Comparison of ENCODE assay signal across 9 mouse cellular contexts in genomic region chr4:139555951-139556350, GRCm38 (mm10). TPM values are rescaled to one million over a fixed set of nuclear protein-coding genes. Genes with fewer than 3 reads are reported as not detected.
DNase-seq lines count a peak whose midpoint lies in the region; ATAC-seq and TF ChIP-seq lines count a peak whose summit lies in the region.
"Had no signal": no experiment of that assay in that cellular context is flagged by ENCODE, and none has a peak within 500 bp of the region (broad histone marks: within the 10 kb centered on the region; RNA-seq: fewer than 3 reads in every experiment).

No protein-coding gene starts in this region.

- H3K4me1 ChIP-seq in CH12.LX (ENCODE audit: control insufficient read depth in 1 of 2, insufficient read depth in 2 of 2) = 0 out of 4 replicates have a peak, but pooled peaks cover 0 to 2% of the 10 kb centered on the region in 2 experiments
- H3K4me1 ChIP-seq in embryonic facial prominence, embryonic 10.5 days = 0 out of 2 replicates have a peak, but pooled peaks cover 4% of the 10 kb centered on the region
- H3K4me1 ChIP-seq in lung, embryonic 15.5 days = no peaks in the 10 kb centered on the region
- no peaks in the 10 kb centered on the region for H3K4me1 ChIP-seq in limb, embryonic 10.5 days

- intact Hi-C loops in gastrocnemius, postnatal 14 days (cut with DNase I; ENCODE audit: low total_unique reads) = no loop called here

- H3K9ac ChIP-seq in CH12.LX (ENCODE audit: insufficient read depth, low read depth) = no peak overlapping the region
- H3K9ac ChIP-seq in lung, embryonic 15.5 days = no peak overlapping the region

- no peaks in the 10 kb centered on the region for H3K9me3 ChIP-seq in CH12.LX (replicated peaks; ENCODE audit: low read length)
- H3K9me3 ChIP-seq in embryonic facial prominence, embryonic 10.5 days = no peaks in the 10 kb centered on the region
- H3K9me3 ChIP-seq in lung, embryonic 15.5 days = no peaks in the 10 kb centered on the region
- no peaks in the 10 kb centered on the region for H3K9me3 ChIP-seq in limb, embryonic 10.5 days (replicated peaks)

- no peak for TF ChIP-seq EP300 in CH12.LX (IDR thresholded peaks at IDR 0.05; ENCODE audit: low read length)

- H3K27me3 ChIP-seq in CH12.LX (replicated peaks) = peaks cover 57% of the 10 kb centered on the region
- H3K27me3 ChIP-seq in embryonic facial prominence, embryonic 10.5 days (replicated peaks; ENCODE audit: low read depth, poor library complexity, severe bottlenecking) = no peaks in the 10 kb centered on the region
- H3K27me3 ChIP-seq in lung, embryonic 15.5 days = no peaks in the 10 kb centered on the region
- no peaks in the 10 kb centered on the region for H3K27me3 ChIP-seq in limb, embryonic 10.5 days (ENCODE audit: low read depth, poor library complexity, severe bottlenecking)

- H3K27ac ChIP-seq in CH12.LX (ENCODE audit: insufficient read depth, low read depth) = no peak overlapping the region
- H3K27ac ChIP-seq in embryonic facial prominence, embryonic 10.5 days (replicated peaks) = no peak overlapping the region
- H3K27ac ChIP-seq in lung, embryonic 15.5 days = no peak overlapping the region
- no peak overlapping the region for H3K27ac ChIP-seq in limb, embryonic 10.5 days

- in situ Hi-C loops in CH12.LX (cut with MboI; ENCODE audit: low pct_ligation_motif_present, low pct_unique_long_range_greater_than_20kb, low sequenced_read_pairs) = no loop called here

- 76% methylated on average over 19 of the region's 19 CpGs for WGBS in embryonic facial prominence, embryonic 10.5 days
- 39% methylated on average over 19 of the region's 19 CpGs for WGBS in lung, embryonic 15.5 days
- 75% methylated on average over 19 of the region's 19 CpGs for WGBS in limb, embryonic 10.5 days

- TF ChIP-seq CTCF in CH12.LX (conservative IDR thresholded peaks at IDR 0.05 in 1 of 2, IDR thresholded peaks at IDR 0.05 in 1 of 2; ENCODE audit: low read depth in 2 of 2, low read length in 2 of 2) = no peak

- H3K36me3 ChIP-seq in CH12.LX (replicated peaks in 1 of 2; ENCODE audit: control insufficient read depth in 1 of 2, insufficient read depth in 1 of 2, low read length in 1 of 2) = no peaks in the 10 kb centered on the region
- no peaks in the 10 kb centered on the region for H3K36me3 ChIP-seq in embryonic facial prominence, embryonic 10.5 days (replicated peaks)
- no peaks in the 10 kb centered on the region for H3K36me3 ChIP-seq in lung, embryonic 15.5 days
- H3K36me3 ChIP-seq in limb, embryonic 10.5 days = no peaks in the 10 kb centered on the region

- H3K79me2 ChIP-seq in CH12.LX (replicated peaks; ENCODE audit: control insufficient read depth, extremely low read depth, insufficient read depth, poor library complexity, severe bottlenecking) = no peaks in the 10 kb centered on the region

- peak; percentile 97 for DNase-seq in heart, adult 11 months
- no peak for DNase-seq in heart, adult 8-10 months (ENCODE audit: low spot score)
- DNase-seq in CH12.LX (ENCODE audit: extremely low read depth) = no peak
- DNase-seq in embryonic facial prominence, embryonic 10.5 days (ENCODE audit: low spot score) = peak; percentile 38
- DNase-seq in limb, embryonic 10.5 days (ENCODE audit: low spot score) = no peak
- no peak for DNase-seq in ovary, postnatal 14 days (ENCODE audit: low spot score)
- no peak for DNase-seq in gastrocnemius, postnatal 14 days

- ATAC-seq in lung, embryonic 15.5 days (ENCODE audit: borderline replicate concordance, extremely low read depth, low FRiP score, low TSS enrichment) = no peak

- dilution Hi-C loops in CH12.LX (cut with MboI; ENCODE audit: extremely low pct_ligation_motif_present, extremely low pct_unique_long_range_greater_than_20kb, low sequenced_read_pairs) = no loop called here

- H3K4me2 ChIP-seq in CH12.LX (ENCODE audit: insufficient read depth, low read depth, poor library complexity, severe bottlenecking) = no peak overlapping the region
- H3K4me2 ChIP-seq in lung, embryonic 15.5 days = peak overlapping the region; percentile 35; the same call in 1 of the 2 replicates

- no peak for TF ChIP-seq RAD21 in CH12.LX (IDR thresholded peaks at IDR 0.05; ENCODE audit: low read depth, low read length)

- H3K4me3 ChIP-seq in CH12.LX (replicated peaks in 1 of 3; ENCODE audit: low read depth in 2 of 3, low read length in 2 of 3, poor library complexity in 1 of 3) = no peak overlapping the region
- H3K4me3 ChIP-seq in embryonic facial prominence, embryonic 10.5 days = peak overlapping the region; percentile 26; the same call in 1 of the 2 replicates
- H3K4me3 ChIP-seq in lung, embryonic 15.5 days = no peak overlapping the region
- no peak overlapping the region for H3K4me3 ChIP-seq in limb, embryonic 10.5 days
- H3K4me3 ChIP-seq: erythroblast, embryonic 14.5 days had no signal

- TF ChIP-seq POLR2A in CH12.LX (IDR thresholded peaks at IDR 0.05; ENCODE audit: low read depth, low read length) = no peak

TF ChIP-seq in CH12.LX, 34 proteins besides CTCF, POLR2A, EP300 and RAD21:
- TF ChIP-seq SIN3A (IDR thresholded peaks at IDR 0.05; ENCODE audit: low read length) (no peak), ELF1 (IDR thresholded peaks at IDR 0.05; ENCODE audit: low read depth, low read length) (no peak), TCF12 (IDR thresholded peaks at IDR 0.05; ENCODE audit: low read depth, low read length) (no peak), BHLHE40 (IDR thresholded peaks at IDR 0.05; ENCODE audit: low read depth, low read length) (peak; percentile 51), MEF2A (IDR thresholded peaks at IDR 0.05; ENCODE audit: borderline replicate concordance, low read depth, low read length) (no peak), NRF1 (IDR thresholded peaks at IDR 0.05; ENCODE audit: low read depth, low read length) (peak; percentile 71), ZC3H11A (IDR thresholded peaks at IDR 0.05; ENCODE audit: low read depth, low read length) (no peak), IRF4 (IDR thresholded peaks at IDR 0.05; ENCODE audit: low read depth, low read length) (no peak), MAX (IDR thresholded peaks at IDR 0.05; ENCODE audit: low read length) (no peak)

RNA-seq across cellular contexts. Expression of gene Iffo2, which starts 25.6 kb away (rescaled TPM):
- total RNA-seq in heart, adult 8-10 months (2022) = 1 to 10 TPM; 3.5 to 4.4 (median 4.2) TPM
- total RNA-seq in CH12.LX (2012; rRNA removed) = 2.1 and 3.0 TPM in 2 replicates
- 0.28 and 0.38 TPM in 2 replicates for total RNA-seq in CH12.LX (2014; rRNA removed)
- polyA plus RNA-seq in CH12.LX (2012; ENCODE audit: insufficient read length, low read depth) = 0.42 and 0.60 TPM in 2 replicates
- polyA plus RNA-seq in embryonic facial prominence, embryonic 10.5 days (2016; fragmentation: Nextera tagmentation; extraction: Ambion mirVana) = 4.2 and 4.3 TPM in 2 replicates
- 3.6 and 4.1 TPM in 2 replicates for polyA plus RNA-seq in lung, embryonic 15.5 days (2015; fragmentation: Nextera tagmentation; extraction: Ambion mirVana)
- 2.8 and 4.1 TPM in 2 replicates for polyA plus RNA-seq in limb, embryonic 10.5 days (2016; fragmentation: Nextera tagmentation; extraction: Ambion mirVana)
- 1 to 10 TPM; 3.9 to 4.9 TPM for total RNA-seq in gastrocnemius, postnatal 14 days (2021)
- polyA plus RNA-seq: erythroblast, embryonic 14.5 days had no signal

RNA-seq across cellular contexts. Expression of gene Gm21969, which starts 47.0 kb away (rescaled TPM):
- total RNA-seq in heart, adult 8-10 months (2022) = not detected
- total RNA-seq in CH12.LX (2012; rRNA removed) = not detected in 2 replicates
- total RNA-seq in CH12.LX (2014; rRNA removed) = not detected in 2 replicates
- not detected in 2 replicates for polyA plus RNA-seq in CH12.LX (2012; ENCODE audit: insufficient read length, low read depth)
- not detected in 2 replicates for polyA plus RNA-seq in embryonic facial prominence, embryonic 10.5 days (2016; fragmentation: Nextera tagmentation; extraction: Ambion mirVana)
- polyA plus RNA-seq in lung, embryonic 15.5 days (2015; fragmentation: Nextera tagmentation; extraction: Ambion mirVana) = not detected in 2 replicates
- not detected in 2 replicates for polyA plus RNA-seq in limb, embryonic 10.5 days (2016; fragmentation: Nextera tagmentation; extraction: Ambion mirVana)
- not detected for total RNA-seq in gastrocnemius, postnatal 14 days (2021)

Comparison
In these comparisons a context has a peak if more than half of its experiments do, and no peak if none do; other contexts are left out.
1. DNase-seq: peak in heart, adult 11 months (single experiment) and embryonic facial prominence, embryonic 10.5 days (single experiment); none in heart, adult 8-10 months (single experiment), CH12.LX (single experiment), limb, embryonic 10.5 days (single experiment), ovary, postnatal 14 days (single experiment) and gastrocnemius, postnatal 14 days (single experiment).